Mouse (Mus musculus) layer of hippocampus, postnatal 14 days (tissue): ENCODE measurements around the gene Krt19. TPM values are rescaled to one million over a fixed set of nuclear protein-coding genes. Genes with fewer than 3 reads are reported as not detected.

Experiments used
- DNase-seq, 2 experiments: peaks; one replicate each; pipeline ENCODE4 v3.0.0; 2021 to 2022; ENCODE audit warnings: low spot score in 2 of 2, mixed read lengths in 1 of 2
- total RNA-seq, 2 experiments: library from RNA; stranded (reverse); gene quantifications; 2 replicates each; pipeline ENCODE4 v1.2.3; 2021

Gene Krt19
- total RNA-seq, 2 experiments from 2014 or later = 0.48 to 0.81 TPM

DNA sequence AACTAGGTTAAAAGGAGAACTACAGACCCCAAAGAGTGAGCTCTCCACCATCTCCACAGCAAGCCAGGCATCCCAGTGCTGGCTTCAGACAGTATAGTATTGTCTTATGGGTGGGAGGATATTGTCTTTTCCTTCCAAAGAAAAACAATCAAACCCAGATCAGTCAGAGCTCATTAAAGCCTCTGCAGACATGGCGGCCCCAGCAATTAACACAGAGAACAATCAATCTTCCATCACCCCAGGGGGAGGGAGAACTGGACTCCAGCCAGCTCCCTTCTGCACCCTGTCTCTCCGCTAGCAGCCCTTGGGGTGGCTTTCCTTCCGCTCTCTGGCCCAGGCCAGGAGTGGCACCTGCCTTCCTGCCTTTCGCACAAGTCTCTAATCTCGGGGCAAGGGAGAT is 10.8 kb downstream of the Krt19 start:
- DNase-seq = no peak

DNA sequence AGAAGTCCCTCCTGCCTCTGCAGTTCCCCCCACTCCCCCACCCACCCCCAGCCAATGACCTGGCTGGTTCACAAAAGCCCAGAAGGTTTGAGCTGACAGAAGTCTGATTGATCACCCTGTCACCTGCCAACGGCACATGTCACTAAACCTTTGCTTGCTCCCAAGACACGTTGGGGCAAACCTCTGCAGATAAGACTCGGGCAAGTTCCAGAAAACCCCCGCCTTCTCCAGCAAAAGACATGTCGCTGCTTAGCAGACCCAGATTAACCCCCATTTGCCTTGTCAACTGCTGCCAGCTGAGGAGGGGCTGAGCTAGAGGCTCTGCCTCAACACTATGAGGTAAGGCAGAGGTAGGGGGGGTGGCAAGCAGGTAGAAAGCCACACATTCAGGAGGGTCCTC is 11.9 kb downstream of the Krt19 start:
- DNase-seq = no peak

DNA sequence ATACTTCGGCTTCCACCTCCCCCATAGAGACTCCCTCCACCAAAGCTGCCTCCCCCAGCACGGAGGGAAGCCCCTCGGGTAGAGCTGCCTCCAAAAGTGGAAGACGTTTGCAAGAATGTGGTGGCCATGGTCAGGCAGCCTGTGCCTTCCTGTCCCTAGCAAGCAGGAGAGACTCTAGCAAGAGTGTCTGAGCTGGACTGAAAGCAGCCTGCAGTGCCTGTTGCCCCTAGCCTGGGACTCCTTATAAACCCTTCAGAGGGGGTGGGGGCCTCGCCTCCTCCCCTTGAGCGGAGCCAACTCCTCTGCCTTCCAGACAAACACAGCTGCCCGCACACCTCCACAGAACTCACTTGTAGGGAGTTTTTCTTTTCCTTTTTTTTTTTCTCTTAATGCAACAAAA is 12.7 kb downstream of the Krt19 start, which contains the start of gene Krt15:
Gene Krt15 (minus strand): TSS at position 198 of the 400 bp plus-strand sequence.
- DNase-seq = no peak

DNA sequence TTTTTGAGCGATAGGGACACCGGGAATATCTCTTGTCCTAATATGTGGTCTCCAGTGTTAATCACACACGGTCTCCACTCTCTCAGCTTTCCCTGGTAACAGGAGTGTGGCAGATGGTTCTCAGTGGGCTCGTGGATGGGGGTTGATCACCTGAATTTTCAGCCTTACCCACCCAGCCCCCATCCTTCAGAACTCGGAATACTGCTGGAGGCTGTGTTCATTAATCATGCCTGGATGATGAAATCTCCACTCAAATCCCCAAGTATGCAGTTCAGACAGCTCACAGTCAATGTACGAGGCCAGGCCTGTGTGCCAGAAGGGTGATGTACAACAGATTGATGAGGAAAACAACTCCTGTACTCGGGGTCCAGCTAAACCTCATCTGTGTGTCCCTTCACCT is 23.6 kb downstream of the Krt19 start:
- DNase-seq = no peak

DNA sequence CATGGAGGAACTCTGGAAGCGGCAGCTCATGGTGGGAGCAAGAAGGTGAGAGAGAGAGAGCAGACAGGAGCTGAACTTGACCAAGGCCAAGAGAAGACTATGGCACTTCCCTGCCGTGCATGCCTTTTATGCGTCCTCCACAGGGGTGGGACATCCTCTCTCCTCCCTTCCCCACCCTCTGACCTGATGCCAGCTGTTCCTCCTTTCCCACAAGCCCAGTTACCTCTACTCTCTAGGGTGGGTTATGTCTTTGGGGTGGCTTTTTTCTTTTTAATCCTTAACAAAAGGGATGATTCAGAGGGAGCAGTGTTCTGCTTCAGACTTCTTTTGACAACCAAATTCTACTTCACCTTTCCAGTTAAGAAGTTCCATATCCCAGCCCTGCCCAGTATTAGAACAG is 27.0 kb downstream of the Krt19 start, which contains the start of gene Krt13:
Gene Krt13 (minus strand): TSS at position 101 of the 400 bp plus-strand sequence.
- DNase-seq = no peak

DNA sequence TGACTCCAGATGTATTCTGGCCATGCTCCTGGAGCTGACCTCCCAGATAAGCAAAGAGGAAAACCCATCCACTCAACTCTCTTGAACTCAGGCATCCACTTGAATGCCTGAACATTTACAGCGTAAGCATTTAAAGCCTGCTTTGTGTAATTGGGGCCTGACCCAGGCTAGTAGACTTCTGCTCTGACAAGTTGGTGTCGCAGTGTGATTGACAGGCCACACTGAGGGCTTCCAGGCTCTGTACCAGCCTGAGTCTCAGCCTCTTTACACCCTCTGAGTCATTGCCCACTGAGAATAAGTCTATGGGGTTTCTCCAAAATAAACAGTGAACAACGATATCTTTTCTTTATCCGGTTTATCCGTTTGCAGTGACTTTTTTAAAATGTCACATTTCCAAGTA is 28.1 kb downstream of the Krt19 start:
- no peak for DNase-seq

DNA sequence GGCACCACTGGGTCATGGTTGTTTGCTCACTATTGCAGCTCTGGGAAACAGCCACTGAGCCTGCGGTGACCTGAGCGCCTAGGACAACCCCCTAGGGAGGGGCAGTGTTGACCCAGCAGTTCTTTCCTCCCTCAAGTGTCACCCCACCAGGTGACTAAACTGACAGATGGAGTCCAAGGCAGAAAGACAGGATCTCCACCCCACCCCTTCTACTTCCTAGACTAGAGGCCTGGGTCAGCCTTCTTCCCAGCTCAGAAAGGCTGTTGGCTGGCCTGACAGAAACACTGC is 34.8 kb downstream of the Krt19 start:
- DNase-seq = no peak

DNA sequence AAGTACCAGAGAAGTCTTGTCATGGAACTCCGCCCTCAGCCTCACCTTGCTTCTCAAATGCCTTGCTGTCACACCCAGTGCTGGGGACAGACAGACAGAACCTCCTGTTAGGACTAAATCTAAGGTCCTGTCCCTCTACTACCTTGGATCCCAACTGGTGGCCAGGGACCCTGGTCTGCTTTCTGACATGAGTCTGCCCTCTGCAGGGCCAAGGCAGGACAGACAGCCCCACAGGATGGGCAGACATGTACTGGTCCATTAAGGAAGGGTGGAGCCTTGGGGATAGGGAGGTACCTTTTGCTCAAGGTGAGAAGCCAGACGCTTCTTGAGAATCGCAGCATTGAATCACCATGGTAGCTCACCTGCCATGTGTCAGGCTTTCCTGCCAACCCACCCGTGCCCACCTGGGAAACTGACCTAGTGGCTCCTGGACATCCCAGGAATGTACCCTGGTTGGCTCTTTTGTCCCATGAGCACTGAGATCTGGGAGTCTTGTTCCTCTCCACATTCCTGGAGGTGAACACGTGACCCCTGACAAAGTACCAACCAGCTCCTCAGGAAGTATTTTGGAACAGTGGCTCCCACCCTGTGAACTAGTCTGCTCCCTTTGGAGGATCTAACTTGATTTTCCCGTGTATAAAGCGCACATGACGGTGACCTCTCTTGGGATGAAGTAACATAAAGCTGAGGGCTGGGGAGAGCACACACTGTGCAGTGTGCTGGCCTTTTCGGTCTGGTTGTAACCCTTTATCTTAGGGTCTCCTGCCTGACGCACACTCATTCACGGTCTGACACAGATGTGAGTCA is 35.3 kb downstream of the Krt19 start:
- no peak for DNase-seq

DNA sequence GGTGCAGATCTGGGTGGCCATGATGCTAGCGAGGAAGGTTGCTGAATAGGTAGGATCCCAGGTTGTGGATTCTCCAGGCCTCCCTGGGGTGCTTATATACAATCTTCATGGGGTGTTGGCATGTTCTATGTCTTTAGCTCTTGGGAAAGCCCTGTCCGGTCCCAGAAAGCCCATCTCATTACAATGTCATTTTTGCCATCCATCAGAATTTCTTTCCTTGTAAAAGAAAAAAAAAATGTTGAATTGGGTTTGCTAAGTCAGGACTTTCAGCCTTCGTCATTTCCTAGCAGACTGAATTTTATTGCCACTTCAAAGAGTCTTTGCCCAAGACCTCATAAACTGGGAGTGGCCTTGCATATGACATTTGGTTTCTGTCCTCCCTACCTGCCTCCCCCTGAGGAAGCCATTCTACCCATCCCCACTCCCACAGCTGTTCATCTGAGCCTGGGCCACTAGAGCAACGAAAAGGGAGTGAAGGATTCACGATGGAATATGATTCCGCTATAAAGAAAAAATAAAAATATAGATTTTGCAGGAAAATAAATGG is 42.8 kb downstream of the Krt19 start, which contains the start of gene Krt36:
Gene Krt36 (minus strand): TSS at position 51 of the 547 bp plus-strand sequence.
- no peak for DNase-seq

DNA sequence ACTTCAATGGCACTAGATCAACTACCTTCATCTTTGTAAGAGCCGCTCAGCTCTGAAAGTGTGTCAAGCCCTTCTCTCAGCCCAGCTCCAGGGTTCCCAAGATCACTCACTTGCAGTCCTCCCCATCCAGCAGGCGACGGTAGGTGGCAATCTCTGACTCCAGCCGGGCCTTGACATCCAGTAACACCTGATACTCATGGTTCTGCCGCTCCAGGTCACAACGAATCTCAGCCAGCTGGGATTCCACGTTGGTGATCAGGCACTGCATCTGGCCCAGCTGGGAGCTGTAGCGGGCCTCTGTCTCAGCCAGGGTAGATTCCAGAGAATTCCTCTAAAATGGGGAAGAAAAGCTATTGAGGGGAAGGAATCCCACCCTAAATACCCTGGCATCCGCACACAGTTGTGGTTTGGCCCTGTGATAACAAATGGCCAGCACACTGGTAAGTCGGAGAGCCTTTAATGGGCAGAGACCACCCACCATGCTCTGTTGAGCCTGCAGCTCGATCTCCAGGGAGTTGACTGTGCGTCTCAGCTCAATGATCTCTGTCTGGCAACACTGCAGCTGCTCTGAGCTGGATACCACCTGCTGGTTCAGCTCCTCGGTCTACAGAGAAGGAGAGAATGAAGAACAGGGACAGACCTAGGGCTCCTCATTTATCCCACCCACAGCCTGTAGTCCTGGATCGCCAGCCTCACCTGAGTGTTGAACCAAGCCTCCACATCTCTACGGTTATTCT is 45.6 kb downstream of the Krt19 start:
- no peak for DNase-seq

DNA sequence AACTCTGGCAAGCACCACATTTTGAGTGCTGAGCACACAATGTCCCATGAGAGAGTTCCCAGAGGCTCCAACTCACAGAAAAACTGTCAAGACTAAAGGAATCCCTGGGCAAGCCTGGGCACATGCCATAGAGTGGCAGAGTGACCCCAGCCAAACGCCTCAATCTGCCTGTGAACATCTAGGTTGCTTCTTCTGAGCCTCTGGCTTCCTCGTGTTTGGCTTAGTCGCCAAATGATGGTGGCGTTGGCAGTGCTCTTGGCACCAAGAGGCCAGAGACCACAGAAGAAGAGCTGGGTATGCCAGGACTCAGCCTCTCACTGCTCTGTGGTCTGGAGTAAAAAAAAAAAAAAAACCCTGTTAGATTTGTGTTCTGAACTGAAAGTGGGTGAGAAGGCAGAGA is 48.1 kb downstream of the Krt19 start:
- no peak for DNase-seq

DNA sequence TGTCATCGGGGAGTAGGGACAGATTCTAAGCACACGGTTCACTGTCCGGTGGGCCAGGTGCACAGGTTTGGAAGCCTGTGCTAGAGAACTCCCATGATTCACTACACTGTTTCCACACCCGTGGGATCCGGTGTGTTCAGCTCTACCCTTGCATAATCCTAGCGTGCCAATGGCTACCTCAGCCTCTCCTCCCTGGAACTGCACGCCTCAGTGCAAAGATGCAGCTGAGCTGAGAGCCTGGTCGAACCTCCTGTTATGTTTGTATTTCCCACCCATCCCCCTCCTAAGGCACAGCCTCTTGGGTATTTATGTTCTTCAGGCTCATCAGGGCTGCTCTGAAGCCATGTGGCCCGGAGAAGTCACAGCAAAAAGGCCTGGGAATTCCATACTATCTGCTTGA is 50.6 kb downstream of the Krt19 start:
- no peak for DNase-seq

DNA sequence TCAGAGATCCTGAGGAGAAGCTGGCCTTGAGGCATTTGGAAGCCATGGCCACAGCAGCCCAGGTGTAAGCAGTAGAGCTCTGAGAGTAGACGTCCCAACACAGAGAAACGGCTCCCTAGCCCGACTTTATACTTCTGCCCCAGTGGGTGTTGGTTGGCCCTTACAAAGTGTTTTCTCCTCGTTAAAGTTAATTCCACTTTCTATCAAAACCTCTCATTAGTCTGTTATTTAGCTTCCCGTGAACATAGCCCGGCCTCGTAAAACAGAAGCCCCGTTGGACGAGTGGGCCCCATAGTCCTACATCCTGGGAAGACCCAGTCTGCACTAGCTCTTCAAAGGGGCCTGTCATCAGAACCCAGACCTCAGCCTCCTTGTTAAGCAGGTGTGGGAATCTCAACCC is 52.3 kb downstream of the Krt19 start, which contains the start of gene Krt35:
Gene Krt35 (minus strand): TSS at position 101 of the 400 bp plus-strand sequence.
- DNase-seq = no peak

Other genes starting within 250 kb of the Krt19 start
- gene Krtap31-1, start 240.7 kb downstream of the Krt19 start, total RNA-seq = not detected
- not detected for gene Gm11565, start 233.9 kb downstream of the Krt19 start, total RNA-seq
- not detected for gene Krtap31-2, start 212.4 kb downstream of the Krt19 start, total RNA-seq
- gene Krtap9-5, start 200.2 kb downstream of the Krt19 start, total RNA-seq = not detected
- not detected for gene Krtap29-1, start 169.6 kb downstream of the Krt19 start, total RNA-seq
- not detected for gene Krtap16-1, start 162.1 kb downstream of the Krt19 start, total RNA-seq
- gene Krtap17-1, start 154.7 kb downstream of the Krt19 start, total RNA-seq = not detected
- gene Krt33a, start 132.5 kb downstream of the Krt19 start, total RNA-seq = not detected
- not detected for gene Krt33b, start 118.8 kb downstream of the Krt19 start, total RNA-seq
- gene Krt34, start 107.1 kb downstream of the Krt19 start, total RNA-seq = not detected
- gene Krt31, start 98.1 kb downstream of the Krt19 start, total RNA-seq = not detected
- gene Krt32, start 60.4 kb downstream of the Krt19 start, total RNA-seq = not detected
- gene Krt35, start 52.4 kb downstream of the Krt19 start, total RNA-seq = not detected
- gene Krt36, start 43.0 kb downstream of the Krt19 start, total RNA-seq = not detected
- gene Krt13, start 27.1 kb downstream of the Krt19 start, total RNA-seq = not detected
- 1 to 10 TPM in 1 of 2 experiments, under 1 TPM in 1; 0.55 to 1.2 TPM for gene Krt15, start 12.7 kb downstream of the Krt19 start, total RNA-seq
- gene Krt9, start 44.6 kb upstream of the Krt19 start, total RNA-seq = 1 to 10 TPM; 1.8 to 2.1 TPM
- gene Krt14, start 58.9 kb upstream of the Krt19 start, total RNA-seq = not detected
- gene Krt16, start 100.2 kb upstream of the Krt19 start, total RNA-seq = not detected
- not detected for gene Krt17, start 112.4 kb upstream of the Krt19 start, total RNA-seq
- not detected for gene Krt42, start 121.2 kb upstream of the Krt19 start, total RNA-seq
- 100 to 1,000 TPM; 704 to 721 TPM for gene Eif1, start 171.2 kb upstream of the Krt19 start, total RNA-seq
- gene Gast, start 185.7 kb upstream of the Krt19 start, total RNA-seq = not detected
- gene Hap1, start 207.5 kb upstream of the Krt19 start, total RNA-seq = 100 to 1,000 TPM; 110 to 123 TPM
- gene Jup, start 249.1 kb upstream of the Krt19 start, total RNA-seq = 10 to 100 TPM; 40.8 to 43.0 TPM